In genomic region chr7:45409497-45410163, GRCm38 (mm10) we compare ENCODE assay signal across 29 mouse cellular contexts. TPM values are rescaled to one million over a fixed set of nuclear protein-coding genes. Genes with fewer than 3 reads are reported as not detected.
"Had no signal": no experiment of that assay in that cellular context is flagged by ENCODE, and none has a peak within 500 bp of the region (broad histone marks: within the 10 kb centered on the region; RNA-seq: fewer than 3 reads in every experiment).

No protein-coding gene starts in this region.

- ATAC-seq: liver, postnatal 0 days; lung, postnatal 0 days had no signal

- DNase-seq: liver, postnatal 0 days; lung, adult 2 months; lung, postnatal 14 days; lung, postnatal 36 days; midbrain, embryonic 14.5 days; retina, postnatal 1 day; right cerebral cortex, adult 18-20 months; right cerebral cortex, postnatal 25 days; right cerebral cortex, postnatal 4 days; spleen, adult 18-20 months; thymus, adult 18-20 months; thymus, postnatal 14 days; thymus, postnatal 36 days had no signal

- H3K36me3 ChIP-seq: liver, embryonic 15.5 days; lung, embryonic 15.5 days; midbrain, embryonic 12.5 days; neural tube, embryonic 13.5 days; neural tube, embryonic 15.5 days had no signal

- H3K27ac ChIP-seq: liver, embryonic 15.5 days; lung, embryonic 15.5 days; macrophage; midbrain, embryonic 12.5 days; neural tube, embryonic 13.5 days; neural tube, embryonic 15.5 days had no signal

- H3K9me3 ChIP-seq: liver, embryonic 15.5 days; lung, embryonic 15.5 days; megakaryocyte, embryonic 14.5 days; midbrain, embryonic 12.5 days; neural tube, embryonic 13.5 days; neural tube, embryonic 15.5 days had no signal

- H3K9ac ChIP-seq: liver, embryonic 15.5 days; liver, postnatal 0 days; lung, embryonic 15.5 days; neural tube, embryonic 13.5 days; neural tube, embryonic 15.5 days had no signal

- H3K4me2 ChIP-seq: liver, embryonic 15.5 days; lung, embryonic 15.5 days; midbrain, embryonic 12.5 days; neural tube, embryonic 13.5 days; neural tube, embryonic 15.5 days had no signal

- H3K4me3 ChIP-seq: liver, embryonic 15.5 days; lung, embryonic 15.5 days; megakaryocyte, embryonic 14.5 days; midbrain, embryonic 12.5 days; neural tube, embryonic 13.5 days; neural tube, embryonic 15.5 days had no signal

RNA-seq across cellular contexts. Expression of gene Ntf5, which starts 3.9 kb away (rescaled TPM):
- total RNA-seq: midbrain, postnatal 0 days; monocyte, adult 5-6 weeks had no signal
- polyA plus RNA-seq: macrophage; midbrain, embryonic 14.5 days; midbrain, postnatal 0 days; neural tube, embryonic 13.5 days; neural tube, embryonic 15.5 days had no signal

RNA-seq across cellular contexts. Expression of gene Kcna7, which starts 4.2 kb away (rescaled TPM):
- total RNA-seq: megakaryocyte progenitor cell, adult 5-6 weeks; midbrain, postnatal 0 days; monocyte, adult 5-6 weeks had no signal
- polyA plus RNA-seq: liver, embryonic 15.5 days; liver, postnatal 0 days; lung, embryonic 15.5 days; macrophage; midbrain, embryonic 12.5 days; midbrain, embryonic 14.5 days; neural tube, embryonic 13.5 days; small intestine, adult 2 months; stomach, embryonic 14.5 days had no signal

RNA-seq across cellular contexts. Expression of gene Lhb, which starts 11.0 kb away (rescaled TPM):
- total RNA-seq: megakaryocyte progenitor cell, adult 5-6 weeks; midbrain, postnatal 0 days; monocyte, adult 5-6 weeks had no signal
- polyA plus RNA-seq: liver, embryonic 15.5 days; liver, postnatal 0 days; macrophage; midbrain, embryonic 12.5 days; neural tube, embryonic 11.5 days; neural tube, embryonic 13.5 days; small intestine, adult 2 months; stomach, embryonic 16.5 days; thymus, postnatal 0 days had no signal
